Comparison of ENCODE assay signal across 9 mouse cellular contexts in the genomic region with DNA sequence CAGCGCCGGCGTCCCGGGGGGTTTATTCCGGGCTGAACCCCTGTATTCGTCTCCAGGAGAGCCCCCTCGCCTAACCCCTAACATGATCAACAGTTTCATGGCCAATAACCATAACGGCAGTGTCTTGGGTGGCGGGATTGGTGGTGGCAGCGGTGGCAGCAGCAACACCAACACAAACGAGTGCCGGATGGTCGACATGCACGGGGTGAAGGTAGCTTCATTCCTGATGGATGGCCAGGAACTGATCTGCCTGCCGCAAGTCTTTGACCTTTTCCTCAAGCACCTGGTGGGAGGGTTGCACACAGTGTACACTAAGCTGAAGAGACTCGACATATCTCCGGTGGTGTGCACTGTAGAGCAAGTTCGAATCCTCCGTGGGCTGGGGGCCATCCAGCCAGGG. TPM values are rescaled to one million over a fixed set of nuclear protein-coding genes. Genes with fewer than 3 reads are reported as not detected.
DNase-seq lines count a peak whose midpoint lies in the region; ATAC-seq and TF ChIP-seq lines count a peak whose summit lies in the region.
"Had no signal": no experiment of that assay in that cellular context is flagged by ENCODE, and none has a peak within 500 bp of the region (broad histone marks: within the 10 kb centered on the region; RNA-seq: fewer than 3 reads in every experiment).

No protein-coding gene starts in this region.

- WGBS in thymus, adult 2 months, result 6% methylated on average over 16 of the region's 19 CpGs
- WGBS in hindbrain, embryonic 16.5 days, result 24% methylated on average over 19 of the region's 19 CpGs
- WGBS in midbrain, embryonic 16.5 days, result 23% methylated on average over 19 of the region's 19 CpGs

- no peaks in the 10 kb centered on the region for H3K9me3 ChIP-seq in erythroblast, embryonic 14.5 days (ENCODE audit: control insufficient read depth, low read length)
- no peaks in the 10 kb centered on the region for H3K9me3 ChIP-seq in hindbrain, embryonic 16.5 days (ENCODE audit: control insufficient read depth, low read length)
- no peaks in the 10 kb centered on the region for H3K9me3 ChIP-seq in midbrain, embryonic 16.5 days (replicated peaks; ENCODE audit: control insufficient read depth, low read length, poor library complexity, severe bottlenecking)

- H3K4me1 ChIP-seq in erythroblast, embryonic 14.5 days (ENCODE audit: control insufficient read depth), result no peaks in the 10 kb centered on the region
- peaks cover 13% of the 10 kb centered on the region for H3K4me1 ChIP-seq in thymus, adult 2 months (replicated peaks; ENCODE audit: control insufficient read depth, insufficient read depth, low read length)
- no peaks in the 10 kb centered on the region for H3K4me1 ChIP-seq in hindbrain, embryonic 16.5 days (ENCODE audit: control insufficient read depth, insufficient read depth, low read depth, low read length)
- H3K4me1 ChIP-seq in midbrain, embryonic 16.5 days (ENCODE audit: control insufficient read depth, insufficient read depth, low read length), result no peaks in the 10 kb centered on the region

- TF ChIP-seq POLR2A in thymus, adult 2 months (IDR thresholded peaks at IDR 0.05; ENCODE audit: control insufficient read depth, extremely low read depth, insufficient read depth, low read length, poor library complexity), result no peak

- TF ChIP-seq CTCF in thymus, adult 2 months (IDR thresholded peaks at IDR 0.05; ENCODE audit: borderline replicate concordance, control insufficient read depth, extremely low read depth, insufficient read depth, low read length, poor library complexity), result no peak

- H3K4me2 ChIP-seq in hindbrain, embryonic 16.5 days (ENCODE audit: low read length), result peak overlapping the region; percentile 70
- H3K4me2 ChIP-seq in midbrain, embryonic 16.5 days (ENCODE audit: low read length), result peak overlapping the region; percentile 64

- H3K27me3 ChIP-seq in erythroblast, embryonic 14.5 days (ENCODE audit: control insufficient read depth), result no peaks in the 10 kb centered on the region
- no peaks in the 10 kb centered on the region for H3K27me3 ChIP-seq in thymus, adult 2 months (ENCODE audit: control insufficient read depth, insufficient read depth, low read length)
- H3K27me3 ChIP-seq in hindbrain, embryonic 16.5 days (replicated peaks; ENCODE audit: control insufficient read depth, insufficient read depth, low read length), result no peaks in the 10 kb centered on the region
- no peaks in the 10 kb centered on the region for H3K27me3 ChIP-seq in midbrain, embryonic 16.5 days (ENCODE audit: control insufficient read depth, insufficient read depth, low read depth, low read length)

- H3K27ac ChIP-seq in thymus, adult 2 months (ENCODE audit: control insufficient read depth, insufficient read depth, low read length), result no peak overlapping the region
- H3K27ac ChIP-seq in hindbrain, embryonic 16.5 days (ENCODE audit: low read depth, low read length), result peak overlapping the region; percentile 29; the same call in 1 of the 2 replicates
- no peak overlapping the region for H3K27ac ChIP-seq in midbrain, embryonic 16.5 days (ENCODE audit: low read length)

- no peaks in the 10 kb centered on the region for H3K36me3 ChIP-seq in erythroblast, embryonic 14.5 days (ENCODE audit: control insufficient read depth)
- no peaks in the 10 kb centered on the region for H3K36me3 ChIP-seq in thymus, adult 2 months (ENCODE audit: control insufficient read depth, insufficient read depth, low read length)
- H3K36me3 ChIP-seq in hindbrain, embryonic 16.5 days (ENCODE audit: control insufficient read depth, insufficient read depth, low read length), result no peaks in the 10 kb centered on the region
- no peaks in the 10 kb centered on the region for H3K36me3 ChIP-seq in midbrain, embryonic 16.5 days (ENCODE audit: control insufficient read depth, insufficient read depth, low read length)

- DNase-seq in thymus, adult 2 months, result no peak
- no peak for DNase-seq in thymus, adult 18-20 months
- DNase-seq in gastrocnemius, postnatal 25 days, result no peak
- no peak for DNase-seq in spleen, adult 18-20 months

- H3K9ac ChIP-seq in hindbrain, embryonic 16.5 days (ENCODE audit: low read depth, low read length), result peak overlapping the region; percentile 63
- peak overlapping the region; percentile 18 for H3K9ac ChIP-seq in midbrain, embryonic 16.5 days (ENCODE audit: low read depth, low read length)

- no peak for ATAC-seq in erythroblast, adult 5-6 weeks (replicated peaks; ENCODE audit: low FRiP score, poor library complexity, severe bottlenecking)
- peak; percentile 28 for ATAC-seq in hindbrain, embryonic 16.5 days
- peak; percentile 33 for ATAC-seq in midbrain, embryonic 16.5 days

- H3K4me3 ChIP-seq in erythroblast, embryonic 14.5 days (replicated peaks), result peak overlapping the region; percentile 54
- peak overlapping the region; percentile 56 for H3K4me3 ChIP-seq in thymus, adult 2 months (ENCODE audit: control insufficient read depth, insufficient read depth, low read length)
- H3K4me3 ChIP-seq in hindbrain, embryonic 16.5 days (ENCODE audit: low read length), result peak overlapping the region; percentile 55
- peak overlapping the region; percentile 46 for H3K4me3 ChIP-seq in midbrain, embryonic 16.5 days (ENCODE audit: low read depth, low read length)

RNA-seq across cellular contexts. Expression of a gene that starts 1.2 kb away (rescaled TPM):
- 0.07 TPM in 1 of 2 replicates, not detected in the other for polyA plus RNA-seq in erythroblast, embryonic 14.5 days (2012)
- 1.2 TPM in 1 of 2 replicates, not detected in the other for total RNA-seq in erythroblast, adult 5-6 weeks (2015; ENCODE audit: low replicate concordance)
- total RNA-seq in erythroblast, adult 5-6 weeks (2017; ENCODE audit: low replicate concordance), result not detected in 2 replicates
- 0.10 and 0.63 TPM in 2 replicates for polyA plus RNA-seq in thymus, adult 2 months (2012; rRNA removed)
- 12.0 and 13.6 TPM in 2 replicates for polyA plus RNA-seq in hindbrain, embryonic 16.5 days (2015; fragmentation: Nextera tagmentation; extraction: Ambion mirVana)
- polyA plus RNA-seq in midbrain, embryonic 16.5 days (2015; fragmentation: Nextera tagmentation; extraction: Ambion mirVana), result 6.9 and 8.3 TPM in 2 replicates
- total RNA-seq in gastrocnemius, postnatal 25 days (2021), result under 1 TPM; 0.08 to 0.38 TPM
- polyA plus RNA-seq: C2C12 had no signal
